Mouse (Mus musculus) CH12.LX (cell line): ENCODE measurements around the gene Psors1c2. TPM values are rescaled to one million over a fixed set of nuclear protein-coding genes. Genes with fewer than 3 reads are reported as not detected.

Source experiments
- DNase-seq: peaks from one replicate; pipeline ENCODE4 v3.0.0-alpha.2; 2013; ENCODE audit errors: extremely low read depth
- H3K27ac ChIP-seq: 2 replicates; pipeline ENCODE4 v1.5.1; 2012; ENCODE audit warnings: low read depth, mild to moderate bottlenecking, control low read depth, moderate library complexity; ENCODE audit not compliant: insufficient read depth
- H3K27me3 ChIP-seq: replicated peaks from 2 replicates; pipeline ENCODE3; 2012; ENCODE audit warnings: inconsistent platforms
- H3K36me3 ChIP-seq, 2 experiments: replicated peaks in 1 of 2; 2 replicates each; pipeline versions ENCODE3 to v1.6.1; 2012; ENCODE audit warnings: inconsistent platforms in 1 of 2, low read length in 1 of 2, mild to moderate bottlenecking in 1 of 2, mixed read lengths in 1 of 2, moderate library complexity in 1 of 2; ENCODE audit not compliant: control insufficient read depth in 1 of 2, insufficient read depth in 1 of 2
- H3K4me1 ChIP-seq, 2 experiments: 2 replicates each; pipeline ENCODE4 v1.6.1; 2012; ENCODE audit warnings: inconsistent platforms in 1 of 2, moderate library complexity in 1 of 2; ENCODE audit not compliant: insufficient read depth in 2 of 2, control insufficient read depth in 1 of 2
- H3K4me2 ChIP-seq: 2 replicates; pipeline ENCODE4 v1.6.1; 2012; ENCODE audit warnings: low read depth, mild to moderate bottlenecking, control low read depth; ENCODE audit not compliant: poor library complexity, insufficient read depth, severe bottlenecking
- H3K4me3 ChIP-seq, 3 experiments: fragments of 150-350 bp in 1 of 3; sonication (generic) in 1 of 3; replicated peaks in 1 of 3; 2 replicates each; pipeline versions ENCODE3 to v1.5.1; 2011 to 2012; ENCODE audit warnings: low read depth in 2 of 3, low read length in 2 of 3, mild to moderate bottlenecking in 2 of 3, moderate library complexity in 2 of 3, control low read depth in 1 of 3, improper control_type of control experiment in 1 of 3, inconsistent platforms in 1 of 3, mixed read lengths in 1 of 3; ENCODE audit not compliant: poor library complexity in 1 of 3
- H3K79me2 ChIP-seq: replicated peaks from 2 replicates; pipeline ENCODE4 v1.6.1; 2012; ENCODE audit warnings: mild to moderate bottlenecking, moderate library complexity; ENCODE audit not compliant: control insufficient read depth, poor library complexity, insufficient read depth, severe bottlenecking; ENCODE audit errors: extremely low read depth
- H3K9ac ChIP-seq: 2 replicates; pipeline ENCODE4 v1.6.1; 2012; ENCODE audit warnings: low read depth, mild to moderate bottlenecking, control low read depth, moderate library complexity; ENCODE audit not compliant: insufficient read depth
- H3K9me3 ChIP-seq: replicated peaks from 2 replicates; pipeline ENCODE3; 2012; ENCODE audit warnings: low read length, inconsistent platforms, mixed read lengths
- BHLHE40 ChIP-seq: IDR thresholded peaks from 2 replicates; pipeline ENCODE4 v1.6.1; 2011; ENCODE audit warnings: mild to moderate bottlenecking, low read depth, low read length, improper control_type of control experiment
- CHD1 ChIP-seq: IDR thresholded peaks from 2 replicates; pipeline ENCODE4 v1.6.1; 2012; ENCODE audit warnings: low read depth, low read length, improper control_type of control experiment, inconsistent platforms
- CHD2 ChIP-seq: IDR thresholded peaks from 2 replicates; pipeline ENCODE4 v1.6.1; 2011; ENCODE audit warnings: low read length, improper control_type of control experiment
- CTCF ChIP-seq, 2 experiments: IDR thresholded peaks in 1 of 2; conservative IDR thresholded peaks in 1 of 2; 2 replicates each; pipeline ENCODE4 v1.5.1; 2011 to 2012; ENCODE audit warnings: low read depth in 2 of 2, low read length in 2 of 2, improper control_type of control experiment in 1 of 2, inconsistent platforms in 1 of 2, mild to moderate bottlenecking in 1 of 2, moderate library complexity in 1 of 2
- E2F4 ChIP-seq: IDR thresholded peaks from 2 replicates; pipeline ENCODE4 v1.6.1; 2011; ENCODE audit warnings: low read depth, low read length, improper control_type of control experiment; ENCODE audit not compliant: insufficient replicate concordance
- ELF1 ChIP-seq: IDR thresholded peaks from 2 replicates; pipeline ENCODE4 v1.6.1; 2014; ENCODE audit warnings: low read depth, mild to moderate bottlenecking, inconsistent platforms, low read length, improper control_type of control experiment
- EP300 ChIP-seq: IDR thresholded peaks from 2 replicates; pipeline ENCODE4 v1.6.1; 2011; ENCODE audit warnings: low read length, improper control_type of control experiment
- GABPA ChIP-seq: IDR thresholded peaks from 2 replicates; pipeline ENCODE4 v1.6.1; 2012; ENCODE audit warnings: low read depth, low read length, improper control_type of control experiment, inconsistent platforms; ENCODE audit not compliant: insufficient replicate concordance
- IRF4 ChIP-seq: IDR thresholded peaks from 2 replicates; pipeline ENCODE4 v1.6.1; 2014; ENCODE audit warnings: low read depth, mild to moderate bottlenecking, inconsistent platforms, low read length, improper control_type of control experiment
- JUN ChIP-seq: IDR thresholded peaks from 2 replicates; pipeline ENCODE4 v1.6.1; 2011; ENCODE audit warnings: low read depth, mild to moderate bottlenecking, low read length, improper control_type of control experiment, moderate library complexity; ENCODE audit not compliant: insufficient read depth
- KAT2A ChIP-seq: IDR thresholded peaks from 2 replicates; pipeline ENCODE4 v1.6.1; 2012; ENCODE audit warnings: low read length, improper control_type of control experiment, inconsistent platforms; ENCODE audit not compliant: insufficient replicate concordance
- MAFK ChIP-seq: IDR thresholded peaks from 2 replicates; pipeline ENCODE4 v1.6.1; 2011; ENCODE audit warnings: low read length, improper control_type of control experiment; ENCODE audit not compliant: insufficient replicate concordance
- MAX ChIP-seq: IDR thresholded peaks from 2 replicates; pipeline ENCODE4 v1.6.1; 2011; ENCODE audit warnings: low read length, improper control_type of control experiment
- MAZ ChIP-seq: IDR thresholded peaks from 2 replicates; pipeline ENCODE4 v1.6.1; 2012; ENCODE audit warnings: low read depth, mild to moderate bottlenecking, inconsistent platforms, low read length, improper control_type of control experiment, moderate library complexity
- MEF2A ChIP-seq: IDR thresholded peaks from 2 replicates; pipeline ENCODE4 v1.6.1; 2014; ENCODE audit warnings: low read depth, mild to moderate bottlenecking, inconsistent platforms, low read length, improper control_type of control experiment, borderline replicate concordance
- MYC ChIP-seq: IDR thresholded peaks from 2 replicates; pipeline ENCODE4 v1.6.1; 2011; ENCODE audit warnings: low read depth, mild to moderate bottlenecking, improper control_type of control experiment, low read length
- NRF1 ChIP-seq: IDR thresholded peaks from 2 replicates; pipeline ENCODE4 v1.6.1; 2014; ENCODE audit warnings: low read depth, mild to moderate bottlenecking, inconsistent platforms, low read length, improper control_type of control experiment, moderate library complexity
- PAX5 ChIP-seq: IDR thresholded peaks from 2 replicates; pipeline ENCODE4 v1.6.1; 2012; ENCODE audit warnings: low read length, inconsistent platforms, mixed read lengths
- SMC3 ChIP-seq: IDR thresholded peaks from 2 replicates; pipeline ENCODE4 v1.6.1; 2011; ENCODE audit warnings: low read depth, low read length, improper control_type of control experiment
- TCF12 ChIP-seq: IDR thresholded peaks from 2 replicates; pipeline ENCODE4 v1.6.1; 2014; ENCODE audit warnings: low read depth, mild to moderate bottlenecking, inconsistent platforms, low read length, improper control_type of control experiment
- UBTF ChIP-seq: IDR thresholded peaks from 2 replicates; pipeline ENCODE4 v1.6.1; 2012; ENCODE audit warnings: low read depth, mild to moderate bottlenecking, inconsistent platforms, low read length, improper control_type of control experiment, moderate library complexity
- USF1 ChIP-seq: IDR thresholded peaks from 2 replicates; pipeline ENCODE4 v1.6.1; 2014; ENCODE audit warnings: low read depth, mild to moderate bottlenecking, inconsistent platforms, low read length, improper control_type of control experiment
- USF2 ChIP-seq: conservative IDR thresholded peaks from 2 replicates; pipeline ENCODE4 v1.6.1; 2011; ENCODE audit warnings: low read depth, low read length, improper control_type of control experiment
- ZKSCAN1 ChIP-seq: IDR thresholded peaks from 2 replicates; pipeline ENCODE4 v1.6.1; 2012; ENCODE audit warnings: low read depth, inconsistent platforms, low read length, improper control_type of control experiment, borderline replicate concordance
- ZNF384 ChIP-seq: IDR thresholded peaks from 2 replicates; pipeline ENCODE4 v1.6.1; 2012; ENCODE audit warnings: low read depth, low read length, improper control_type of control experiment, inconsistent platforms
- dilution Hi-C: fragments of 300-500 bp; cut with MboI; formaldehyde crosslinking; loops from 2 replicates; pipeline ENCODE4 v1.14.3; 2020; ENCODE audit warnings: low sequenced_read_pairs; ENCODE audit not compliant: extremely low pct_unique_long_range_greater_than_20kb, extremely low pct_ligation_motif_present
- in situ Hi-C: fragments of 300-500 bp; cut with MboI; formaldehyde crosslinking; loops from 3 replicates; pipeline ENCODE4 v1.14.3; 2019; ENCODE audit warnings: low sequenced_read_pairs, low pct_ligation_motif_present, low pct_unique_long_range_greater_than_20kb, mixed read lengths
- polyA plus RNA-seq: library from polyadenylated mRNA; unstranded; fragments of >175 nt; gene quantifications from 2 replicates; pipeline ENCODE4 v1.2.1, GENCODE M21; 2012; ENCODE audit warnings: low read depth; ENCODE audit not compliant: insufficient read length
- total RNA-seq, 2 experiments: library from RNA; depleted of rRNA; stranded (reverse); fragments of 300-350 nt in 1 of 2; fragments of >200 nt in 1 of 2; gene quantifications; 2 replicates each; pipeline ENCODE4 v1.2.3; 2012 to 2014

Gene Psors1c2
- total and polyA plus RNA-seq, 3 experiments: 0.27 TPM; not detected in 2

DNA sequence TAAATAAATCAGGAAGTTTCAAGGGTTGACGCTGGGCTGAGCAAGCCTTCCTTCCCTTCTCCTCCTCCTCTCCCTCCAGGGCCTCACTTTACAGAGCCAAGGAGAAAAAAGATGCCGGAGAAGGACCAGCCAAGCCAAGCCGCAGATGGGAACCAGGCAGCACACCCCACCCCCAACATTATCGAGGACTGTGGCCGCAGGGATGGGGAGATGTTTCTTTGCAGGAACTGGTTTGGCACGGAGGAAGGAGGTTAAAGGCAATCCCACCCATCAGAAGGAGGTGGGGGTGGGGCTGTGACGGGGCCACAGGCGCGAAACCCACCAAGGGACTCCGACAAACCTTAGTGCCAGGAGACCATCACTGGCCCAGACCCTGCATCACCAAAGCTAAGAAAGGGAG, 46.3 kb upstream of the Psors1c2 start:
- DNase-seq: no peak
- no peaks in the 10 kb centered on the region for H3K79me2 ChIP-seq
- dilution Hi-C loops: no loop called here
- peaks cover 0 to 3% of the 10 kb centered on the region in 2 experiments; a peak in 1 of 4 replicates for H3K4me1 ChIP-seq
- in situ Hi-C loops: no loop called here
- no peak overlapping the region for H3K4me3 ChIP-seq
- no peaks in the 10 kb centered on the region for H3K27me3 ChIP-seq
- no peaks in the 10 kb centered on the region for H3K9me3 ChIP-seq
- H3K9ac ChIP-seq: no peak overlapping the region
- TF ChIP-seq MAFK (no peak), CHD1 (no peak), ZKSCAN1 (no peak), GABPA (no peak), MEF2A (no peak), SMC3 (no peak), USF1 (no peak), TCF12 (no peak), ZNF384 (no peak), CTCF (conservative IDR thresholded peaks at IDR 0.05 in 1 of 2, IDR thresholded peaks at IDR 0.05 in 1 of 2; ENCODE audit: low read depth in 2 of 2, low read length in 2 of 2) (no peak), MYC (no peak), NRF1 (no peak)
- no peaks in the 10 kb centered on the region for H3K36me3 ChIP-seq
- no peak overlapping the region for H3K4me2 ChIP-seq
- H3K27ac ChIP-seq: no peak overlapping the region

DNA sequence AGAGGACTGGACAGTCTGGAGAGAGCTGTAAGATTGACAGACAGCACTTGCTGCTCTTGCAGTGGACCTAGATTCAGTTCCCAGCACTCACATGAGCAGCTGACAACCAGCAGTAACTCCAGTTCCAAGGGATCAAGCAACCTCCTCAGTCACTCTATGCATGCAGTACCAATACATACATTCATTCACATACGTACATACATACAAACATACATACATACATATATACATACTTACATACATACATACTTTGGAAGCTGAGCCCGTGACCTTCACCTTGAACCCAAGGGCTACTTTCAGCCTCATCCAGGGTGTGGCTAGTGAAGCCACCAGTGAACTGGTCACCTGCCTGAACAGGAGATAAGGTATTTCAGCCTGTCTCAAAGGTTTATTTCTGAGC, 45.0 kb upstream of the Psors1c2 start:
- Histone ChIP-seq H3K9ac (no peak overlapping the region), H3K27me3 (no peaks in the 10 kb centered on the region), H3K4me3 (no peak overlapping the region), H3K36me3 (no peaks in the 10 kb centered on the region), H3K4me1 (peaks cover 0 to 3% of the 10 kb centered on the region in 2 experiments; a peak in 1 of 4 replicates), H3K27ac (no peak overlapping the region), H3K79me2 (no peaks in the 10 kb centered on the region), H3K4me2 (no peak overlapping the region), H3K9me3 (no peaks in the 10 kb centered on the region)
- dilution Hi-C loops (no loop called here), in situ Hi-C loops (no loop called here)
- TF ChIP-seq USF2 (no peak), PAX5 (no peak), BHLHE40 (no peak), JUN (no peak), E2F4 (no peak), ZNF384 (no peak), CHD2 (no peak), CHD1 (no peak), TCF12 (no peak), EP300 (no peak), ELF1 (no peak), KAT2A (no peak), MAX (no peak), SMC3 (no peak), UBTF (no peak), MAZ (no peak), IRF4 (no peak)
- no peak for DNase-seq
